Mouse (Mus musculus) midbrain, embryonic 14.5 days (tissue): ENCODE measurements around the gene Vps54. TPM values are rescaled to one million over a fixed set of nuclear protein-coding genes. Genes with fewer than 3 reads are reported as not detected.
"Not testable (repeated sequence)": the region's sequence is repeated elsewhere in the genome, so short reads cannot be mapped to it uniquely, and the experiment has no call there.

ENCODE experiments used
- ATAC-seq: fragments of 200-750 bp; cut with Nextera tagmentation; 2 replicates; pipeline ENCODE4 v1.8.0; 2017; ENCODE audit warnings: moderate number of reproducible peaks, moderate library complexity; ENCODE audit not compliant: low FRiP score, low TSS enrichment
- DNase-seq: peaks from one replicate; pipeline ENCODE4 v3.0.0-alpha.2; 2015
- H3K27ac ChIP-seq: fragments of 300-500 bp; sonication (generic); replicated peaks from 2 replicates; pipeline ENCODE4 v1.5.1; 2014; ENCODE audit warnings: mild to moderate bottlenecking, low read depth, low read length, moderate library complexity
- H3K27me3 ChIP-seq: fragments of 300-500 bp; sonication (generic); 2 replicates; pipeline ENCODE4 v1.6.1; 2014; ENCODE audit warnings: low read length, control low read depth, mixed read lengths; ENCODE audit not compliant: control insufficient read depth, insufficient read depth
- H3K36me3 ChIP-seq: fragments of 300-500 bp; sonication (generic); 2 replicates; pipeline ENCODE4 v1.6.1; 2014; ENCODE audit warnings: low read length, control low read depth; ENCODE audit not compliant: control insufficient read depth, insufficient read depth
- H3K4me1 ChIP-seq: fragments of 300-500 bp; sonication (generic); 2 replicates; pipeline ENCODE4 v1.6.1; 2014; ENCODE audit warnings: mild to moderate bottlenecking, antibody characterized with exemption, low read length, control low read depth; ENCODE audit not compliant: control insufficient read depth, insufficient read depth
- H3K4me2 ChIP-seq: fragments of 300-500 bp; sonication (generic); 2 replicates; pipeline ENCODE4 v1.6.1; 2014; ENCODE audit warnings: mild to moderate bottlenecking, low read length, moderate library complexity
- H3K4me3 ChIP-seq: fragments of 300-500 bp; sonication (generic); replicated peaks from 2 replicates; pipeline ENCODE4 v1.5.1; 2014; ENCODE audit warnings: low read depth, low read length
- H3K9ac ChIP-seq: fragments of 300-500 bp; sonication (generic); replicated peaks from 2 replicates; pipeline ENCODE4 v1.6.1; 2014; ENCODE audit warnings: mild to moderate bottlenecking, low read length, moderate library complexity
- H3K9me3 ChIP-seq: fragments of 300-500 bp; sonication (generic); 2 replicates; pipeline ENCODE4 v1.6.1; 2016; ENCODE audit warnings: low read length, control low read depth, mixed read lengths; ENCODE audit not compliant: control insufficient read depth
- WGBS: fragments of 180-500 bp; shearing (Covaris S2); extraction: QIAGEN DNeasy Blood & Tissue Kit; methylation state at CpG from one replicate; pipeline ENCODE4 v1.1.7; 2014; 5-methylcytosine and 5-hydroxymethylcytosine counted together
- polyA plus RNA-seq: library from polyadenylated mRNA; unstranded; fragments of >200 nt; fragmentation: Nextera tagmentation; extraction: Ambion mirVana; gene quantifications from 2 replicates; pipeline ENCODE4 v1.2.1, GENCODE M21; 2014

Vps54 gene
- polyA plus RNA-seq, 1 experiment from 2014 or later: 14.0 TPM

GRCm38 (mm10) chr11:21237474-21238278 lies 1.4 kb upstream of the Vps54 start:
- H3K9ac ChIP-seq: peak overlapping the region; percentile 99
- H3K4me2 ChIP-seq: peak overlapping the region; percentile 64
- DNase-seq (no peak), ATAC-seq (no peak)
- 98% methylated on average over 2 of the region's 2 CpGs for WGBS
- no peaks in the 10 kb centered on the region for H3K36me3 ChIP-seq
- no peaks in the 10 kb centered on the region for H3K27me3 ChIP-seq
- H3K27ac ChIP-seq: no peak overlapping the region
- H3K4me3 ChIP-seq: peak overlapping the region; percentile 89; the same call in 1 of the 2 replicates
- H3K4me1 ChIP-seq: peaks cover 11% of the 10 kb centered on the region
- H3K9me3 ChIP-seq: no peaks in the 10 kb centered on the region

GRCm38 (mm10) chr11:21238279-21239020 lies 631 bp upstream of the Vps54 start:
- peak; percentile 84 for DNase-seq
- 2% methylated on average over 38 of the region's 65 CpGs for WGBS

GRCm38 (mm10) chr11:21239763-21240509 lies 855 bp downstream of the Vps54 start:
- no peaks in the 10 kb centered on the region for H3K27me3 ChIP-seq
- peaks cover 11% of the 10 kb centered on the region for H3K4me1 ChIP-seq
- H3K4me2 ChIP-seq: peak overlapping the region; percentile 64
- DNase-seq (no peak), ATAC-seq (no peak)
- H3K9me3 ChIP-seq: no peaks in the 10 kb centered on the region
- peak overlapping the region; percentile 89 for H3K4me3 ChIP-seq
- H3K9ac ChIP-seq: peak overlapping the region; percentile 99
- H3K36me3 ChIP-seq: no peaks in the 10 kb centered on the region
- WGBS: 28% methylated on average over 7 of the region's 7 CpGs
- peak overlapping the region; percentile 98; the same call in 1 of the 2 replicates for H3K27ac ChIP-seq

More at GRCm38 (mm10) chr11:21238279-21239020, 631 bp upstream of the Vps54 start:
- Histone ChIP-seq H3K4me2 (peak overlapping the region; percentile 64), H3K4me1 (peaks cover 11% of the 10 kb centered on the region), H3K9me3 (no peaks in the 10 kb centered on the region), H3K9ac (peak overlapping the region; percentile 99), H3K36me3 (no peaks in the 10 kb centered on the region), H3K27me3 (no peaks in the 10 kb centered on the region), H3K4me3 (peak overlapping the region; percentile 89), H3K27ac (peak overlapping the region; percentile 98)
- ATAC-seq: peak; percentile 90

- Histone ChIP-seq H3K9me3 (no peaks in the 10 kb centered on the region), H3K9ac (no peak overlapping the region), H3K4me1 (peaks cover 11% of the 10 kb centered on the region), H3K36me3 (no peaks in the 10 kb centered on the region), H3K27me3 (no peaks in the 10 kb centered on the region), H3K4me3 (no peak overlapping the region), H3K4me2 (0 out of 2 replicates have a peak overlapping the region, but pooled peaks have one; percentile 11), H3K27ac (no peak overlapping the region)
- DNase-seq (no peak), ATAC-seq (no peak)
- WGBS: 87% methylated on average over 1 of the region's 1 CpGs
Measured at GRCm38 (mm10) chr11:21241351-21241750, 2.3 kb downstream of the Vps54 start.

- Histone ChIP-seq H3K9me3 (no peaks in the 10 kb centered on the region), H3K27me3 (no peaks in the 10 kb centered on the region), H3K36me3 (no peaks in the 10 kb centered on the region), H3K4me3 (no peak overlapping the region), H3K4me2 (no peak overlapping the region), H3K4me1 (no peaks in the 10 kb centered on the region), H3K27ac (no peak overlapping the region), H3K9ac (no peak overlapping the region)
- ATAC-seq: no peak
- DNase-seq: no peak
- WGBS: 89% methylated on average over 4 of the region's 4 CpGs
Measured at GRCm38 (mm10) chr11:21247203-21247865, 8.3 kb downstream of the Vps54 start.

GRCm38 (mm10) chr11:21247940-21248339 lies 8.9 kb downstream of the Vps54 start:
- no peaks in the 10 kb centered on the region for H3K36me3 ChIP-seq
- no peak overlapping the region for H3K9ac ChIP-seq
- H3K9me3 ChIP-seq: no peaks in the 10 kb centered on the region
- no peaks in the 10 kb centered on the region for H3K4me1 ChIP-seq
- no peak overlapping the region for H3K4me2 ChIP-seq
- H3K27ac ChIP-seq: no peak overlapping the region
- no peaks in the 10 kb centered on the region for H3K27me3 ChIP-seq
- 94% methylated on average over 1 of the region's 1 CpGs for WGBS
- no peak overlapping the region for H3K4me3 ChIP-seq
- ATAC-seq (no peak), DNase-seq (no peak)

GRCm38 (mm10) chr11:21250366-21250765 lies 11.3 kb downstream of the Vps54 start:
- Histone ChIP-seq H3K9ac (no peak overlapping the region), H3K36me3 (no peaks in the 10 kb centered on the region), H3K4me1 (no peaks in the 10 kb centered on the region), H3K4me2 (no peak overlapping the region), H3K27me3 (no peaks in the 10 kb centered on the region), H3K9me3 (no peaks in the 10 kb centered on the region), H3K27ac (no peak overlapping the region), H3K4me3 (no peak overlapping the region)
- 82% methylated on average over 1 of the region's 1 CpGs for WGBS
- DNase-seq: no peak
- no peak for ATAC-seq

GRCm38 (mm10) chr11:21258611-21259010 lies 19.5 kb downstream of the Vps54 start:
- WGBS: 97% methylated on average over 10 of the region's 10 CpGs
- DNase-seq, H3K27me3 ChIP-seq, H3K4me1 ChIP-seq, H3K4me3 ChIP-seq, ATAC-seq, H3K4me2 ChIP-seq, H3K9me3 ChIP-seq, H3K27ac ChIP-seq, H3K36me3 ChIP-seq, H3K9ac ChIP-seq: not testable (repeated sequence)
